Mouse (Mus musculus): ENCODE measurements at regions not wholly inside any gene's neighbourhood (a gene's known extent, or its start where the extent isn't known, plus 50 kb on each side); places are given as distances from the start of the nearest gene placed in this dataset.

DNA sequence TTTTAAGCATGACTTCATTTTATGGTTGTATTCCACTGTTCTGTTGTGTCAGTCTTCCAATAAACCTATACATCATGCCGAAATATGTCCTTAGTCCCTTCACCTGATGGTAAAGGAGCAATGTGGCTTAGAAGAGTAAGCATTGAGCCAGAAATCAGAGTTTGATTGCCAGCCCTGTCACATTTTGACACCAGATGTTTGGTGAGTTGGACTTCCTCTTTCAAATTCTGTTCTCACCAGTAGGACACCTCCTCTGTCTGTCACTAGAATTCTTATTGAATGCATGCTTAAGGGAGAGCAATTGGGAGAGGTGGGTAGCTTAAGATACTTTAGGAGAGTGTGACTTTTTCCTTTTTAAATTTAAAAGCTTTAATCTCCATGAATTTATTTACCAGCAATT, 779.1 kb upstream of the Gm8797 start:
- DNase-seq (ENCODE audit: low spot score), result no peak

DNA sequence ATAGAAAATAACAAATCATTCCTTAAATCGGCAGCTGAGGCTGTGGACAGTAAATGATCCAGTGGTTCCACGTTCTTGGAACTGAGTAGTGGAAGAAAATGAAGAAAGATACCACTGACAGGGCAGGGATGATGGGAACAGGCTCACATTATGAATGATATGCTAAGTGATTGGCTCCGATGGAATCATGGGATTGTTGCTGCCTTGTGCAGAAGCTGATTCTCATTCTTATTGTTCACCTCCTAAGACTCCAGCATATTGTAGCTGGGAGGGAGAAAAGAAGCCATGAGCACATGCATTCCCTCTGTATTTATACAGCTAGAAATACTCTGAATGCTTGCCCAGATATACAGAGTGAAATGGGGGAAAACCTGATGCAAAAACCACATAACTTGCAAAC, 777.3 kb upstream of the Gm8797 start:
- DNase-seq (ENCODE audit: low spot score), result no peak

DNA sequence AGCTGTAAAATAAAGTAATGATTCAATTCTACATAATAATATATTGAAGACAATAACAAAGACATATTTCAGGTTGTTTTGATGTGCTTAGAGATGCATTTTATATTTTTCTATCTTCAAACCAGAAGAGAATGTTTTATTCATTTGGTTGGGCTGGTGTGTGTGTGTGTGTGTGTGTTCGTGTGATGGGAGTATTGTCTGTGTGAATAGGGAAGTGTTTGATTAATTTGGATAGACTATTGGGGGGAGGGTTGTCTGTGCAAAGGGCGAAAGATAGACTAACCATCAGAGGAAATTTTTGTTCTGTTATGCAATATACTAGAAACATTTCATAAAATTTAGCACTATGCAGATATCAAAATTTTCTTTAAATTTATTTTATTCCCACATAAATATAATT, 776.8 kb upstream of the Gm8797 start:
- DNase-seq (ENCODE audit: low spot score), result no peak

DNA sequence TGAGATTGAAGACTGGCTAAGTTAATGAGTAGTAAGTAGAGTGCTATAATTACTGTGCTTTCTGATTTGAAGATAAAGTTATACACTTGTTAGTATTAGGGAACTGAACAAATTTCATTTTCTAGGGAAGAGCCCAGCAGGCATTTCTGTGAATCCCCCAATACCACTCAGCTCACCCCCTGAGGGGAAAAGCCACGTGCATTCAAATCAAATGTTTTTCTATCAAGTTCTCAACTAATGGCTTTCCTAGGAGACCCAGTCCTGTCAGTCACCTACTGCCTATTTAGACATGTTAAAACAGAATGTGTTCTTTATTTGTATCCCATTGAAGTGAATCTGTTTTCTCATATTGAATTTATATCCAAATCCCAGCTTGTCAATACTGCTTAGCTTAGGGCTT, 775.9 kb upstream of the Gm8797 start:
- no peak for DNase-seq (ENCODE audit: low spot score)

DNA sequence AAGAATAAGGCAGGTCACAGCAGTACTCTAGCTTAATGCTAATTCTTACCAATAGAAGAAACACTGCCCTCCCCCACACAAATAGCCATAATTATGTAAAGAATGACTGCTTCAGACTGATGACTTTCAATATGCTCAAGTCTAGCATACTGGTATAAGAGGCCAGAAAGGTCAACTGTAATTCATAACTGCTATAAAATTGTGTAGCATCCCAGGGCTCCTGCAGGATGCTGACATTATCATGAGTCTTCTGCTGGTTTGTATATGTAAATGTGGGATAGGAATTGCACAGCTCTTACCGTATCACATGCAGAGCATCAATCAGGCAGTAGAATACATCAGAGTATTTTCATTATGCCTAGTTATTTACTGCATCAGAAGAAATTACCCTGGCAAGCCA, 774.3 kb upstream of the Gm8797 start:
- DNase-seq (ENCODE audit: low spot score), result no peak

DNA sequence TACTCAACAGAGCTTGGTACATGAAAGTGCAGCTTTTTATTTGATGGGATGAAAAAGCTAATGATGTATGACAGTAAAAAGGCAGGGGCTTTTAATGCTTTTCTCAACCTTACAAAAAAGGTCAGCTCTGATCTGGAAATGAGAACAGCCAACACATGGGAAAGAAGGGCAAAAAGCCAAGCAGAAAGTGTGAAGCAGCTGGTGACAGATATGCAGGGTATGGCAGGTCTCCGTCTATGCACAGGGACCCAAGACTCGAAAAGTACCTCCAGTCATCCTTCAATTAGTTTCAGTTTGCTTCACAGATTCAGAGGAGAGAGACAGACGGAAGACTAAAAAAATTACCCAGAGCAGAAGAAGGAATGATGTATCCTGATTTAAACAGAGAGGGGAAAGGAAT, 732.9 kb upstream of the Gm8797 start:
- DNase-seq (ENCODE audit: low spot score), result no peak

Data from layer of hippocampus, adult 9-10 months (tissue).